Mouse (Mus musculus) embryo, embryonic 11 days (tissue): ENCODE results near the gene Rnf126.
A peak's percentile ranks its signal among the peaks of the same experiment; 100 is the strongest.

Experiments
- DNase-seq: peaks from one replicate; pipeline ENCODE4 v3.0.0-alpha.2; 2015

Gene Rnf126

GRCm38 (mm10) chr10:79728323-79729249 lies 38.2 kb downstream of the Rnf126 start:
- no peak for DNase-seq

GRCm38 (mm10) chr10:79726090-79726489 lies 40.7 kb downstream of the Rnf126 start:
- peak; percentile 41 for DNase-seq

GRCm38 (mm10) chr10:79723692-79724091 lies 43.1 kb downstream of the Rnf126 start:
- no peak for DNase-seq

GRCm38 (mm10) chr10:79723047-79723446 lies 43.7 kb downstream of the Rnf126 start:
- no peak for DNase-seq

- no peak for DNase-seq
Observed at GRCm38 (mm10) chr10:79721089-79721488, 45.7 kb downstream of the Rnf126 start.

- peak; percentile 86 for DNase-seq
Observed at GRCm38 (mm10) chr10:79717640-79718357, 49.0 kb downstream of the Rnf126 start.

GRCm38 (mm10) chr10:79716988-79717355 lies 49.8 kb downstream of the Rnf126 start:
- DNase-seq, result peak; percentile 40

- DNase-seq, result peak; percentile 55
Observed at GRCm38 (mm10) chr10:79716254-79716987, 50.3 kb downstream of the Rnf126 start, which contains the start of gene Hcn2. Gene Hcn2, plus strand, starts transcription at chr10:79716634.

- no peak for DNase-seq
Observed at GRCm38 (mm10) chr10:79714996-79715395, 51.8 kb downstream of the Rnf126 start.

- no peak for DNase-seq
Observed at GRCm38 (mm10) chr10:79713163-79713562, 53.6 kb downstream of the Rnf126 start.

GRCm38 (mm10) chr10:79712499-79713126 lies 54.1 kb downstream of the Rnf126 start:
- DNase-seq, result peak; percentile 86

- DNase-seq, result peak; percentile 54
Observed at GRCm38 (mm10) chr10:79712029-79712428, 54.7 kb downstream of the Rnf126 start.

- no peak for DNase-seq
Observed at GRCm38 (mm10) chr10:79709307-79709706, 57.4 kb downstream of the Rnf126 start.

- DNase-seq, result no peak
Observed at GRCm38 (mm10) chr10:79708668-79709067, 58.1 kb downstream of the Rnf126 start.
